Mouse (Mus musculus): Measurements from ENCODE around the gene Clps. TPM values are rescaled to one million over a fixed set of nuclear protein-coding genes. Genes with fewer than 3 reads are reported as not detected.

The Clps gene
- polyA plus RNA-seq, 1 experiment from 2014 or later: not detected

DNA sequence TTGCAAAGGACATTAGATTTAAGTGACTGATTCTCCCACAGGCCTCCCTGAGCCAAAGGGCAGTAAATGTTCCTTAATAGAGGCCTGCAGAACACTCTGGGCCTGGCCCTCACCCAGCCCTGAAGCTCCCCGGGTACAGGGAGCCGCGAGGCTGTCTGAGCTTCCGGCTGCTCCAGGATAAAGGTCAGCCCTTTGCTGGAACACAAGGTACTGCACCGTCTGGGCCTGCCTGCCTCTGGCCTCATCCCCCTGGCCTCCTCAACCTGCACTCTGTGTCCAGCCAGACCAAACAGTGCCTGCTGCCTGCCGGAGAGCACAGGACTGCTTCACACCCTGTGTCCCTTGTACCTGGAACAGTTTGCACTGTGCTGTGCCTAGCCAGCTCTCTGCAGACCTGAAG is 47.9 kb downstream of the Clps start:
- no peaks in the 10 kb centered on the region for H3K9me3 ChIP-seq (ENCODE audit: control insufficient read depth, low read length)
- WGBS: 32% methylated on average over 6 of the region's 6 CpGs
- DNase-seq (ENCODE audit: low spot score) (no peak), ATAC-seq (ENCODE audit: low read depth) (no peak)
- peaks cover 15% of the 10 kb centered on the region for H3K4me1 ChIP-seq (ENCODE audit: control insufficient read depth, insufficient read depth, low read length)
- no peaks in the 10 kb centered on the region for H3K27me3 ChIP-seq (replicated peaks; ENCODE audit: control insufficient read depth, insufficient read depth, low read length)
- no peak overlapping the region for H3K4me2 ChIP-seq (ENCODE audit: low read depth, low read length)
- H3K9ac ChIP-seq (ENCODE audit: low read depth, low read length): no peak overlapping the region
- no peaks in the 10 kb centered on the region for H3K36me3 ChIP-seq (ENCODE audit: control insufficient read depth, insufficient read depth, low read length)
- H3K4me3 ChIP-seq (ENCODE audit: low read depth, low read length): no peak overlapping the region
- H3K27ac ChIP-seq (replicated peaks; ENCODE audit: low read depth, low read length): no peak overlapping the region

DNA sequence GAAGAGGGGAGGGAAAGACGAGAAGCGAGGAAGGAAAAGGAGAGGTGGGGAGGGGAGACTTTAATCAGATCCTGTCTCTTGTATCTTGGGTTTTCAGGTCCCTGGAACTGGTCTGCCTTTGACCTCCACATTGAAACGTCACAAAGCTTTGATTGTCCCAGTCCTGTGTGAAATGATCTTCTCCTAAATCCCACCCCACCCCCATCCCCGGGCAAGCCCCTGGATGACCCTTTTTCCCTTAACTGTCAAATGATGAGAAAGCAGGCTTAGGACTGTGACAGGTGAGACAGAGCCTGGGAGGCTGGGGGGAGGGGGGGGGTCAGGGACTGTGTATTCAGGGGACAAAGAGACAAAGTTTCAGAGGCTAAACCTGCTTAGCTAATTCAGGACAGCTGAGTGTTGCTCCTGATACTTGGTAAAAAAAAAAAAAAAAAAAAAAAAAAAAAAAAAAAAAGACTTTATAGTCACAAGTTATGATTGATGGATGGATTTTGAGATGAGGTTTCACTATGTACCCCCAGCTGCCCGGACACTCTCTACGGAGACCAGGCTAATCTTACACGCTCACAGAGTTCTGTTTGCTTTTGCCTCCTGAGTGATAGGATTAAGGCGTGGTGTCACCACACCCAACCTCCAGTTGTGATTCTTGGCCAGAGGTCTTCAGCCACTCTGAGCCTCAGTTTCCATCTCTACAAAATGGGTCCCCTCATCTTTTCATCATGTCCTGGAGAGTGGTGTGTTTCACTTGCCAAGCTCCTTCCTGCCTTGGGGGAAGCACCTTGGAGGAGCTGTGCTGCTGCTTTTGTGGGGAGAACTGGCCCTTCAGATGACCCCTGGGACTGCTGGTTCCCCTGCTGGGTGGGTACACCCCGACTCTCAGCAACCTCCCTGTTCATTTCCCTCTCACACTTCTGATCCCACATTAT is 48.7 kb downstream of the Clps start:
- WGBS: 33% methylated on average over 9 of the region's 9 CpGs
- H3K9me3 ChIP-seq (ENCODE audit: control insufficient read depth, low read length): no peaks in the 10 kb centered on the region
- ATAC-seq (ENCODE audit: low read depth) (no peak), DNase-seq (ENCODE audit: low spot score) (no peak)
- H3K27ac ChIP-seq (replicated peaks; ENCODE audit: low read depth, low read length): no peak overlapping the region
- no peak overlapping the region for H3K4me3 ChIP-seq (ENCODE audit: low read depth, low read length)
- H3K27me3 ChIP-seq (replicated peaks; ENCODE audit: control insufficient read depth, insufficient read depth, low read length): no peaks in the 10 kb centered on the region
- no peaks in the 10 kb centered on the region for H3K36me3 ChIP-seq (ENCODE audit: control insufficient read depth, insufficient read depth, low read length)
- H3K9ac ChIP-seq (ENCODE audit: low read depth, low read length): no peak overlapping the region
- no peak overlapping the region for H3K4me2 ChIP-seq (ENCODE audit: low read depth, low read length)
- H3K4me1 ChIP-seq (ENCODE audit: control insufficient read depth, insufficient read depth, low read length): peaks cover 12% of the 10 kb centered on the region

DNA sequence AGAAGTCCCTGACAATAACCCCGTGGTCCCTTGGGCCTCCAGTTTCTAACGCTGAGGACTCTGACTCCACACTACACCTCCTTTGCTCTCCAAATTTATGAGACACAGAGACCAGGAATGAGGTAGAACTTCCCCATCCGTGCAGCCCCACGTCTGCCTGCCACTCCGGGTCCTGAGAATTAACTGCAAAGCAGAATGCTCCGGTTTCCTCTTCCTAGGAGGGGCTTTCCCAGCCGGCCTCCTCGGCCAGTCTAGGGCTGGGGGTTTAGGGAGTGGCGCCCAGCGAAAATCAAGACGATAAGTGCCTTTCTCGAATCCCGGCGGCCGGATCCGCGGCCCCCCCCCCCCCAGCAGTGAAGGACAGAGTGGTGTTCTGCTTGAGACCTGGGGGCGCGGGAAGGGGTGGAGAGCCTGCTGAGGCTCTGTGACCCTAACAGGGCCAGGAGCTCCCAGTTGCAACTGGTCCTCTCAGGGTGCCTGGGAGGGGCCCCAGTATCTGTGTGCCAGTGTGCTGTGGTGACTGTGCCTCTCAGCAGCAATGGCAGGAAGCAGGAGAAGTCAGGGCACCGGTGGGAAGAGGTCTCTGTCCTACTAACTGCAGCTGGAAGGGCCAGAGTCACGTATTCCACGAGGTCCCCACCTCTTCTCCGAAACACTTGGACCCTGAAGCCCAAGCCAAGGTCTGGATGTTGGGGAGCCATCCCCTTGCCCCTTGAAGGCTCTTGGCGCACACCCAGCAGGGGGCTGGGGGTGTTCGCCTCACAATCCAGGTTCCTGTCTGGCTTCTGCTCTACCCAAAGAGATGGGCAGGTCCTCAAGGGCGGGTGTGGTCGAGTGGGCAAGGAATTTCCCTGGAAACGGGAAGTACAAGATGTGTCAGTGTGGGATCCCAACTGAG is 49.9 kb downstream of the Clps start:
- Histone ChIP-seq H3K4me3 (ENCODE audit: low read depth, low read length) (peak overlapping the region; percentile 18), H3K9ac (ENCODE audit: low read depth, low read length) (peak overlapping the region; percentile 54), H3K4me1 (ENCODE audit: control insufficient read depth, insufficient read depth, low read length) (peaks cover 12% of the 10 kb centered on the region), H3K27ac (replicated peaks; ENCODE audit: low read depth, low read length) (peak overlapping the region; percentile 30), H3K4me2 (ENCODE audit: low read depth, low read length) (peak overlapping the region; percentile 51), H3K9me3 (ENCODE audit: control insufficient read depth, low read length) (no peaks in the 10 kb centered on the region), H3K27me3 (replicated peaks; ENCODE audit: control insufficient read depth, insufficient read depth, low read length) (no peaks in the 10 kb centered on the region), H3K36me3 (ENCODE audit: control insufficient read depth, insufficient read depth, low read length) (no peaks in the 10 kb centered on the region)
- 2% methylated on average over 24 of the region's 28 CpGs for WGBS
- DNase-seq (ENCODE audit: low spot score) (peak; percentile 45), ATAC-seq (ENCODE audit: low read depth) (0 out of 2 replicates have a peak, but pooled peaks have one; percentile 20)

Small RNAs within 50 kb of the gene (microRNA-seq; reads per million reads assigned to microRNA genes)
- gene Gm25195 (ENCODE audit: borderline number of aligned reads) (not detected), gene Mir6969 (ENCODE audit: borderline number of aligned reads) (not detected)

Other genes with a start within 250 kb of the Clps start
- 26.1 and 30.6 TPM in 2 replicates for gene Fance, start 247.2 kb downstream of the Clps start, polyA plus RNA-seq (2014; fragmentation: Nextera tagmentation; extraction: Ambion mirVana)
- gene Rpl10a, start 232.3 kb downstream of the Clps start, polyA plus RNA-seq (2014; fragmentation: Nextera tagmentation; extraction: Ambion mirVana): 800 and 852 TPM in 2 replicates
- 11.3 and 12.0 TPM in 2 replicates for gene Tead3, start 209.9 kb downstream of the Clps start, polyA plus RNA-seq (2014; fragmentation: Nextera tagmentation; extraction: Ambion mirVana)
- 3.9 and 6.0 TPM in 2 replicates for gene Tulp1, start 195.5 kb downstream of the Clps start, polyA plus RNA-seq (2014; fragmentation: Nextera tagmentation; extraction: Ambion mirVana)
- 8.4 and 11.7 TPM in 2 replicates for gene Fkbp5, start 43.2 kb downstream of the Clps start, polyA plus RNA-seq (2014; fragmentation: Nextera tagmentation; extraction: Ambion mirVana)
- not detected in 2 replicates for gene Armc12, start 30.0 kb downstream of the Clps start, polyA plus RNA-seq (2014; fragmentation: Nextera tagmentation; extraction: Ambion mirVana)
- not detected in 2 replicates for gene Clpsl2, start 11.4 kb downstream of the Clps start, polyA plus RNA-seq (2014; fragmentation: Nextera tagmentation; extraction: Ambion mirVana)
- gene Lhfpl5, start 14.9 kb upstream of the Clps start, polyA plus RNA-seq (2014; fragmentation: Nextera tagmentation; extraction: Ambion mirVana): 0.31 and 0.70 TPM in 2 replicates
- 89.1 and 92.4 TPM in 2 replicates for gene Srpk1, start 61.9 kb upstream of the Clps start, polyA plus RNA-seq (2014; fragmentation: Nextera tagmentation; extraction: Ambion mirVana)
- 0.58 and 0.90 TPM in 2 replicates for gene Slc26a8, start 129.5 kb upstream of the Clps start, polyA plus RNA-seq (2014; fragmentation: Nextera tagmentation; extraction: Ambion mirVana)
- 51.8 and 52.8 TPM in 2 replicates for gene Mapk14, start 130.6 kb upstream of the Clps start, polyA plus RNA-seq (2014; fragmentation: Nextera tagmentation; extraction: Ambion mirVana)
- gene AC170998.1, start 165.3 kb upstream of the Clps start, polyA plus RNA-seq (2014; fragmentation: Nextera tagmentation; extraction: Ambion mirVana): 1.5 and 2.1 TPM in 2 replicates
- 31.8 and 33.5 TPM in 2 replicates for gene Mapk13, start 208.5 kb upstream of the Clps start, polyA plus RNA-seq (2014; fragmentation: Nextera tagmentation; extraction: Ambion mirVana)
- gene Brpf3, start 240.3 kb upstream of the Clps start, polyA plus RNA-seq (2014; fragmentation: Nextera tagmentation; extraction: Ambion mirVana): 10.0 and 10.2 TPM in 2 replicates

Data from embryonic facial prominence, embryonic 14.5 days (tissue).